Mouse (Mus musculus) spleen, embryonic (tissue): ENCODE measurements around the gene Wdr17.

Source experiments
- CTCF ChIA-PET: fragments of 350-600 bp; sonication (Branson Sonifier 250); formaldehyde crosslinking; loops from one replicate; lab custom pipeline; 2022; lab: Charles Lee

The Wdr17 gene

GRCm38 (mm10) chr8:54597386-54597785 lies 289.6 kb downstream of the Wdr17 start:
- CTCF ChIA-PET: no interaction called here

GRCm38 (mm10) chr8:54596940-54597339 lies 290.0 kb downstream of the Wdr17 start:
- CTCF ChIA-PET: no interaction called here

- CTCF ChIA-PET: no interaction called here
These were observed 290.9 kb downstream of the Wdr17 start for GRCm38 (mm10) chr8:54596051-54596450.

- CTCF ChIA-PET: no interaction called here
These were observed 292.4 kb downstream of the Wdr17 start for GRCm38 (mm10) chr8:54594634-54595033.

- CTCF ChIA-PET: interaction anchor here (0.6 kb wide), 1 partner anchor 138 kb away, joined by 3 read pairs; no protein-coding TSS in a partner anchor
These were observed 304.1 kb downstream of the Wdr17 start for GRCm38 (mm10) chr8:54582886-54583285.

GRCm38 (mm10) chr8:54581436-54581835 lies 305.5 kb downstream of the Wdr17 start:
- CTCF ChIA-PET: no interaction called here
